Mouse (Mus musculus): ENCODE measurements around the gene Zfp143.
"Not testable (repeated sequence)": the region's sequence is repeated elsewhere in the genome, so short reads cannot be mapped to it uniquely, and the experiment has no call there.

Zfp143 gene

DNA sequence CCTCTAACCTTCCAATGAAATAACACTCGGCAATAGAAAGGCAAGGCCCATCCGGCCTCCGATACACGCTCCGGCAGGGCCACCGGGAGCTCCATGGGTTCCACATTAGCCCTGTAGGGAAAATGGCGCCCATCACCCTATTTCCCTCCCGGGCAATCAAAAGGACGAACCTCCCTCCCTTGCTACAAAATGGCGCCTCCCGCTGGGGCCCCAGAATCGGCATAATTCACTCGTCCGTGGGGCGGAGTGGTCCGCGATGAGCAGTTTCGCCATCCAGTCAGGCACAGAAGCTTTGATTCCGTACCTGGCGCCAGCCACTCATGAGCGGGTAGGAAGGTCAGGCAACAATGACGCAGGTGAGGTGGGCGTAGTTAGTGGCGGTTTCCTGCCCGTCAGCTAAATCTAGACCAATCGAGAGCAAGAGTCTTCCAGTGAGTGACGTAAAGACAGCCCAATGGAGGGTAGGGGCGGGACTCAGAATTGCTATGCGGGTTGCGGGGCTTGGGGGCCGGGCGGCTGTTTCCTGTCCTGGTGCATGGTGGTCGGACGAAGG is at the start of gene Zfp143:
Gene Zfp143 (plus strand): TSS at position 19 of the 553 bp plus-strand sequence.
- DNase-seq = peak; percentile 100

- no peak for DNase-seq
Measured at GRCm38 (mm10) chr7:110011417-110011816, 49.6 kb upstream of the Zfp143 start.

DNA sequence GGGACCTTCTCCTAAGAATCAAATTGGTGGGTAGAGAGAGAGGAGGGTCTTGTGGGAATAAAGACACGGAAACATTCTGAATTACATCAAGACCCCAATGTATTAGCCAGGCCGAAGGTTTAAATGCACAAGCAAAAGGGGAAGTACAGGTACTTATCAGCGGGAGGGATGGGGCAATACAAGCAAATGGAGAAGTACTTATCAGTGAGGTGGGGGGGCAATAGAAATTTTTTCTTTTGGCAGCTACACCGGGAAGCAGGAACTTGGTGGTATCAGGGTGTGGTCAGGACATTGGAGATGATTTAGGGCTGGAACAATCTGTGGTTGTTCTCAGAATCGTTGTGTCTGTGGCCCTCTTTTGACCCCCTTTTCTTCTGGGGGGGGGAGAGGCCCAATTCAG is 46.7 kb upstream of the Zfp143 start:
- no peak for DNase-seq

DNA sequence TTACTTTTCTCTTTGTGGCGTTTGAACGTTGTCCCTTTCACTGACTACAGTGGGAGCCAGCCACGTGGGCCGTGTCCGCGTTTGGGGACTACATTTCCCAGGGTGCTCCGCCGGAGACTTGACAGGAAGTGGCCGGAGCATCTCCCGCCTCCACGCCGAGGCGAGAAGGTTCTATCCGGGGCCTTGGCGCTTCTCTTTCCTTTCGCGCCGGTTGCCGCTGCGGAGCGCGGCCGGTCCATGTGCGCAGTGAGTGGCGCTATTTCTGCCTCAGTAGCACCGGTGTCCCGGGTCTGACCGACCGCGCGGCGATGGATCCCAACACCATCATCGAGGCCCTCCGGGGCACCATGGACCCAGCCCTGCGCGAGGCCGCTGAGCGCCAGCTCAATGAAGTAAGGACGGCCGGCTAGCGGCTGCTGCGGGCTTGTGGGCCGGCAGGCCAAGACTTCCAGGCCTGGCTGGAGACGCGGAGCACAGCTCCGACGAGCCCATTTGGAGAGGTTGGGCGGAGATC is 42.8 kb upstream of the Zfp143 start, which contains the start of gene Ipo7:
Gene Ipo7 (plus strand): TSS at position 158 of the 514 bp plus-strand sequence.
- peak; percentile 88 for DNase-seq

DNA sequence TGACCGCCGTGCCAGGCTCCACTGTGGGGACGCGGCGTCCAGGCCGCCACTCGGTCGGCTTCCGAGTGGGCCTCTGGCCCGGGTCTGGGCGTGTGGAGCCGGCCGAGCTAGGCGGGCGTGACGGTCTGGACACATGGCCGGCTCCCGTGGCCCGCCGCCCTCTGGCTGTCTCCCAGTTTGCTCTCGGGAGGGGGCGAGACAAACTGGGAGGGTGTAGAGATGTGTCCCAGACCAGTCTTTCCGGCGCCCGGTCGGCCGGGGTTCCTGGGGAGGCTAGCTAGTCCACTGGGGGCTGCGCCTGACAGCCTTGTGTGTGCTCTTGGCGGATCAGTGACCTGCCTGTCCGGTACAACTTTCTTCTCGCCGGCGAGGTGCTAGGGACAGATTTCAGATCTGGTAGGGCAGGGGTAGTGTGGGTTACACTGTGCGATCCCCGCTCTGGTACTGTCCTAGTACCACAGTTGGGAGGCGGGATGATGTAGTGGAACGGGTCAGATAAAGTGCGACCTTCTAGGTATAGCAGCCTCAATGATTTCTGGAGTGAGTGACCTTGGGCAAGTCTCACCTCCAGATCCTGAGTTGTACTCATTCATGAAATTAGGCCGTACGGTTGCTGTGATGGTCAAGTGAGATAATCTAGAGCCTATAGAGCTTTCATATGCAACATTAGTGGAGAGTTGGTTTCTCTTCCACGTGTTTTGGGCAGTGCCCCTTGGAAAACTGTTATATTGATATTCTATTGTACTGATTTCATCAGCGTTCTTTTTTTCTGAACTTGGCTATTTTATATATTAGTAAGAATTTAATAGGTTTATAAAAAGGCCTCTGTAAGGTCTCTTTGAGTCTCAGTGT is 42.2 kb upstream of the Zfp143 start:
- peak; percentile 71 for DNase-seq

DNA sequence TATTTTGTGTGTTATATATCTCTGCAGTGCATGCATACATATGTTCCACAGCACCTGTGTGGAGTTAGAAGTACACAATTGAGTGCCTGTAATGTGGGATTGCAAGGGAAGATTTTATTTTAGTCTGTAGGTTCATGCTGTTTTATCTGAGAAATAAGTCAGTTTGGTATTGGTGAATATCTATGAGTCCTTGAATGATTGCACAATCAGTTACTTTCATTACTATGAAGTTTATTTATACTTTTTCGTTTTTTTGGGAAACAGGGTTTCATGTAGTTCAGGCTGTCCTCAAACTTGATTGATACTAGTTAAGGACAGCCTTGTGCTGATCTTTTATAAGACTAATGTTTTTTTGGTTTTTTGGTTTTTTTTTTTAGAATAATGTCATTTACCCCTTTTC is 37.5 kb upstream of the Zfp143 start:
- DNase-seq = no peak

DNA sequence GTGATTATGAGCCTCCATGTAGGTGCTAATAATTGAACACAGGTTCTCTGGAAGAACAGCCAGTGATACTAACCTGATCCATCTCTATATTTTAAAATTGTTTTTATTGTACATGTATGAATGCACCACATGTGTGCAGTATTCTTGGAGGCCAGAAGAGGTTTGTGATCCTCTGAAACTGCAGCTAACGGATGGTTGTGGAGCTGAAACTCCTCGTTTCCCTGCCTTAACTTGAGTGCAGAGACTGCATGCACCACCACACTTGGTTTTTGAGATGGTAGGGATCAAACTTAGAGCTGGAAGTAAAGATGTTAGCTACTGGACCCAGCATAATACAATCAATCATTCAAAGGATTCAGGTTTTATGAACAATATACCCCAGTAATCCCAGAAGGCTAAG is 34.4 kb upstream of the Zfp143 start:
- DNase-seq = no peak

- no peak for DNase-seq
Measured at GRCm38 (mm10) chr7:110028826-110029225, 32.2 kb upstream of the Zfp143 start.

GRCm38 (mm10) chr7:110030342-110030741 is 30.7 kb upstream of the Zfp143 start:
- no peak for DNase-seq

DNA sequence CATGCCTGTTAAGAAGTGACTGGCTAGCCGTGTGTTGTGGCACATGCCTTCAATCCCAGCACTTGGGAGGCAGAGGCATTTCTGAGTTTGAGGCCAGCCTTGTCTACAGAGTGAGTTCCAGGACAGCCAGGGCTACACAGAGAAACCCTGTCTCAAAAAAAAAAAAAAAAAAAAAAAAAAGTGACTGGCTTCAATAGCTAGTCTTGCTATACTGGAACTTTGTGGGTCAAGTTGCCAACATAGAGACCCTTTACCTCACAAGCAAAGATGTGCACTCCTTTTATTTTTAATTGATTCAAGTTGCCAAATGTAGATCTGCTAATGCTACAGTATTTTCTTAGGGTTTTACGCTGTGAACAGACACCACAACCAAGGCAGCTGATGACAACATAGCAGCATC is 3.3 kb upstream of the Zfp143 start:
- DNase-seq = not testable (repeated sequence)

GRCm38 (mm10) chr7:110059092-110059785 is 1.8 kb upstream of the Zfp143 start:
- DNase-seq = peak; percentile 19

GRCm38 (mm10) chr7:110060106-110060668 is 830 bp upstream of the Zfp143 start:
- DNase-seq = no peak

- DNase-seq = no peak
Measured at GRCm38 (mm10) chr7:110060669-110061198, 283 bp upstream of the Zfp143 start.

DNA sequence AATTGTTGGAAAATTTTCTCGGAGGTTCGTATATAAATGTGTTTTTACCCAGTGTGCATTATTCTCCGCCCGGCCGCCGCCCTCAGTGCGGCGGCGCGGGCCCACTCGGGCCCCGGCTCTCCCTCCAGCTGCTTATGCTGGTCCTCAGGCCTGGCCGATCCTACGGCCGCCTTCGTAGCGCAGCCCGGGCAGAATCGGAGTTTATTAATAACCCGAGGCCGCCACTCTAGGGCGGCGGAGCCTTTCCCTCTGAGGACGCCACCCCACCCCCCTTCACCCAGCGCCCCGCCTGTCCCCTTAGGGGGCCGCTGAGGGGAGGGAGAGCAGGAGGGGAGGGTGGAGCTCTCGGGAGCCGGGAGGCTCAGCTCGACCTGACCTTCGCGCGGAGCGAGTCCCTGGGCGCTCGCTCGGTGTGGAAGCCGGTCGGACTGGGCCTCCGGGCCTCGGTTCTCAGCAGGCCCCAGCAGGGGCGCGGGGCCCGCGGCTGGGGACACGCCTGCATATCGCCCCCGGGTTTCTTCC is 796 bp downstream of the Zfp143 start:
- peak; percentile 91 for DNase-seq

- peak; percentile 28 for DNase-seq
Measured at GRCm38 (mm10) chr7:110063731-110064130, 2.7 kb downstream of the Zfp143 start.

DNA sequence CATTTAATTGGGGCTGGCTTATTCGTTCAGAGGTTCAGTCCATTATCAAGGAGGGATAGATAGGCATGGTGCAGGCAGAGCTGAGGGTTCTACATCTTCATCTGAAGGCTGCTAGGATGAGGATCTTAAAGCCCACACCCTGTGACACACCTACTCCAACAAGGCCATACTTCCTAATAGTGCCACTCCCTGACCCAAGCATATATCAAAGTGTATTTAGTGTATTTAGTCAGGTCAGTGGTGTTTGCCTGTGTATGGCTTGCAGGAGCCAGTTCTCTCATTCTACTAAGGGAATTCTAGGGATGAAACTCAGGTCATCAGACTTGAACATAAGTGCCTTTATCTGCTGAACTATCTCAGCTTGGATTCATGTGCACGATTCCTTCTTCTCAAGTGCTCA is 8.1 kb downstream of the Zfp143 start:
- no peak for DNase-seq

- DNase-seq = no peak
Measured at GRCm38 (mm10) chr7:110078168-110078567, 17.2 kb downstream of the Zfp143 start.

- peak; percentile 38 for DNase-seq
Measured at GRCm38 (mm10) chr7:110083386-110084165, 22.6 kb downstream of the Zfp143 start.

GRCm38 (mm10) chr7:110085217-110085616 is 24.2 kb downstream of the Zfp143 start:
- DNase-seq = no peak

- DNase-seq = no peak
Measured at GRCm38 (mm10) chr7:110087914-110088313, 26.9 kb downstream of the Zfp143 start.

DNA sequence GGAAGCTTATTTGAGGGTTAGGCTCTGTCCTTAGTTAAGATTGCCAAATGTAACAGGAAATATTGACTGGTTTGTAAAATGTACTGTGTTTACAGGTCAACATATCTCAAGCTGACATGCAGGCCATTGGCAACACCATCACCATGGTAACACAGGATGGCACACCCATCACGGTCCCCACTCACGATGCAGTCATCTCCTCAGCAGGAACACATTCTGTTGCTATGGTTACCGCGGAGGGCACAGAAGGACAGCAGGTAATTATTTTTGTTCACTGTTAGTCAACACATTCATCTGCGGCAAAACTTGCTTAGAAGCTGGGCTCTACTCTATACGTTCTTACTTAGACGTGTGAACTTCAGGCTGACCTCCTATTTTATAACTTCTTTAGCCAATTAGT is 30.7 kb downstream of the Zfp143 start:
- peak; percentile 13 for DNase-seq

- no peak for DNase-seq
Measured at GRCm38 (mm10) chr7:110096332-110096731, 35.3 kb downstream of the Zfp143 start.

Data from cerebellum, adult 11-12 months (tissue).